ENCODE assay signal across 19 mouse cellular contexts in genomic region chr6:30009204-30009603, GRCm38 (mm10).
"Had no signal": no experiment of that assay in that cellular context is flagged by ENCODE, and none has a peak within 500 bp of the region (broad histone marks: within the 10 kb centered on the region; RNA-seq: fewer than 3 reads in every experiment).

No protein-coding gene starts in this region.

- H3K4me2 ChIP-seq: liver, embryonic 11.5 days; lung, embryonic 15.5 days; midbrain, embryonic 12.5 days; neural tube, embryonic 13.5 days; stomach, embryonic 15.5 days had no signal

- H3K27me3 ChIP-seq: lung, embryonic 15.5 days; midbrain, embryonic 12.5 days; neural tube, embryonic 13.5 days; stomach, embryonic 15.5 days had no signal

- H3K9ac ChIP-seq: liver, embryonic 14.5 days; liver, postnatal 0 days; lung, embryonic 15.5 days; midbrain, embryonic 12.5 days; neural tube, embryonic 13.5 days; stomach, embryonic 15.5 days had no signal

- H3K36me3 ChIP-seq: lung, embryonic 15.5 days; midbrain, embryonic 12.5 days; neural tube, embryonic 13.5 days; stomach, embryonic 15.5 days had no signal

- H3K9me3 ChIP-seq: lung, embryonic 15.5 days; midbrain, embryonic 12.5 days; neural tube, embryonic 13.5 days; stomach, embryonic 15.5 days had no signal

- H3K4me3 ChIP-seq: layer of hippocampus, adult 2 months; lung, embryonic 15.5 days; midbrain, embryonic 12.5 days; myocyte; neural tube, embryonic 13.5 days; stomach, embryonic 15.5 days had no signal

- DNase-seq: kidney, adult 8-10 months; layer of hippocampus, adult 9-11 months; liver, postnatal 0 days; lung, postnatal 10 days; right cerebral cortex, postnatal 25 days; spleen, adult 18-20 months; thymus, postnatal 25 days had no signal

- H3K27ac ChIP-seq: layer of hippocampus, adult 2 months; liver, embryonic 14.5 days; lung, embryonic 15.5 days; macrophage; midbrain, embryonic 12.5 days; neural tube, embryonic 13.5 days; stomach, embryonic 15.5 days had no signal

- H3K4me1 ChIP-seq: lung, embryonic 15.5 days; midbrain, embryonic 12.5 days; neural tube, embryonic 13.5 days; stomach, embryonic 15.5 days had no signal

- ATAC-seq: inflammation-experienced regulatory T-cells, adult 6 months; intestine, embryonic 16.5 days; liver, postnatal 0 days; midbrain, embryonic 16.5 days had no signal
